Mouse (Mus musculus): ENCODE results near the gene Camkv.

The Camkv gene

GRCm38 (mm10) chr9:107923956-107924355 lies 11.5 kb upstream of the Camkv start:
- peak; percentile 25 to 77 for DNase-seq

GRCm38 (mm10) chr9:107925251-107925650 lies 10.2 kb upstream of the Camkv start:
- no peak for DNase-seq

- no peak for DNase-seq
Observed at GRCm38 (mm10) chr9:107926920-107927420, 8.5 kb upstream of the Camkv start.

- peak in 1 of 2 experiments; percentile 53 for DNase-seq
Observed at GRCm38 (mm10) chr9:107927749-107928148, 7.7 kb upstream of the Camkv start.

- DNase-seq = no peak
Observed at GRCm38 (mm10) chr9:107928169-107928568, 7.3 kb upstream of the Camkv start, which contains the start of gene Actl11. TSS of gene Actl11 (plus strand) at chr9:107928469.

GRCm38 (mm10) chr9:107932221-107932620 lies 3.3 kb upstream of the Camkv start:
- no peak for DNase-seq

- no peak for DNase-seq
Observed at GRCm38 (mm10) chr9:107934146-107934545, 1.3 kb upstream of the Camkv start.

GRCm38 (mm10) chr9:107935790-107936214 lies 328 bp downstream of the Camkv start:
- DNase-seq = peak in 1 of 2 experiments; percentile 43

- no peak for DNase-seq
Observed at GRCm38 (mm10) chr9:107936215-107936822, 845 bp downstream of the Camkv start.

- DNase-seq = no peak
Observed at GRCm38 (mm10) chr9:107936831-107937230, 1.4 kb downstream of the Camkv start.

GRCm38 (mm10) chr9:107947241-107948194 lies 12.0 kb downstream of the Camkv start:
- DNase-seq = no peak

- no peak for DNase-seq
Observed at GRCm38 (mm10) chr9:107949184-107949921, 13.9 kb downstream of the Camkv start.

GRCm38 (mm10) chr9:107949922-107950235 lies 14.4 kb downstream of the Camkv start, which contains the start of gene Traip:
TSS of gene Traip (plus strand) at chr9:107950136.
- no peak for DNase-seq

- peak; percentile 94 for DNase-seq
Observed at GRCm38 (mm10) chr9:107950460-107951355, 15.2 kb downstream of the Camkv start.

GRCm38 (mm10) chr9:107955613-107956289 lies 20.3 kb downstream of the Camkv start:
- peak in 1 of 2 experiments; percentile 44 for DNase-seq

GRCm38 (mm10) chr9:107957141-107957540 lies 21.7 kb downstream of the Camkv start:
- no peak for DNase-seq

- DNase-seq = peak in 1 of 2 experiments; percentile 51
Observed at GRCm38 (mm10) chr9:107959896-107960295, 24.4 kb downstream of the Camkv start.

GRCm38 (mm10) chr9:107960928-107961327 lies 25.5 kb downstream of the Camkv start:
- no peak for DNase-seq

- DNase-seq = no peak
Observed at GRCm38 (mm10) chr9:107961351-107961762, 25.9 kb downstream of the Camkv start.

- peak; percentile 45 to 67 for DNase-seq
Observed at GRCm38 (mm10) chr9:107961881-107962280, 26.4 kb downstream of the Camkv start.

- DNase-seq = no peak
Observed at GRCm38 (mm10) chr9:107962916-107963315, 27.4 kb downstream of the Camkv start.

Data from lung, postnatal 4 days (tissue).